Mouse (Mus musculus) kidney, postnatal 25 days (tissue): ENCODE results near the gene Prkch.
"Not testable (repeated sequence)": the region's sequence is repeated elsewhere in the genome, so short reads cannot be mapped to it uniquely, and the experiment has no call there.

Experiments
- DNase-seq, 2 experiments: peaks; one replicate each; pipeline ENCODE4 v3.0.0; 2021; ENCODE audit warnings: mixed read lengths in 2 of 2

The Prkch gene

GRCm38 (mm10) chr12:73584610-73585240 lies at the start of gene Prkch:
Gene Prkch (plus strand): TSS chr12:73584796.
- DNase-seq, result peak; percentile 87 to 93

- DNase-seq, result peak; percentile 60 to 63
Measured at GRCm38 (mm10) chr12:73537499-73538138, 47.0 kb upstream of the Prkch start.

- not testable (repeated sequence) for DNase-seq
Measured at GRCm38 (mm10) chr12:73538139-73538508, 46.5 kb upstream of the Prkch start.

GRCm38 (mm10) chr12:73539151-73539550 lies 45.4 kb upstream of the Prkch start:
- DNase-seq, result no peak

- no peak for DNase-seq
Measured at GRCm38 (mm10) chr12:73540402-73540801, 44.2 kb upstream of the Prkch start.

GRCm38 (mm10) chr12:73543191-73543590 lies 41.4 kb upstream of the Prkch start:
- DNase-seq, result no peak

- no peak for DNase-seq
Measured at GRCm38 (mm10) chr12:73544736-73545671, 39.6 kb upstream of the Prkch start.

GRCm38 (mm10) chr12:73545672-73546085 lies 38.9 kb upstream of the Prkch start:
- peak; percentile 48 to 65 for DNase-seq

GRCm38 (mm10) chr12:73546086-73546711 lies 38.4 kb upstream of the Prkch start, which contains the start of gene Tmem30b:
Gene Tmem30b (minus strand): TSS chr12:73546392.
- DNase-seq, result peak; percentile 72 to 90

- DNase-seq, result no peak
Measured at GRCm38 (mm10) chr12:73547646-73548045, 37.0 kb upstream of the Prkch start.

GRCm38 (mm10) chr12:73548259-73548658 lies 36.3 kb upstream of the Prkch start:
- DNase-seq, result no peak

GRCm38 (mm10) chr12:73554155-73554554 lies 30.4 kb upstream of the Prkch start:
- peak; percentile 67 to 80 for DNase-seq

GRCm38 (mm10) chr12:73558525-73559195 lies 25.9 kb upstream of the Prkch start:
- no peak for DNase-seq

GRCm38 (mm10) chr12:73560091-73560490 lies 24.5 kb upstream of the Prkch start:
- DNase-seq, result peak in 1 of 2 experiments; percentile 39

GRCm38 (mm10) chr12:73563122-73563521 lies 21.5 kb upstream of the Prkch start:
- DNase-seq, result not testable (repeated sequence)

- DNase-seq, result no peak
Measured at GRCm38 (mm10) chr12:73564176-73564575, 20.4 kb upstream of the Prkch start.

- no peak for DNase-seq
Measured at GRCm38 (mm10) chr12:73564795-73565619, 19.6 kb upstream of the Prkch start.

GRCm38 (mm10) chr12:73565620-73565969 lies 19.0 kb upstream of the Prkch start:
- no peak for DNase-seq

- peak; percentile 27 to 45 for DNase-seq
Measured at GRCm38 (mm10) chr12:73574632-73575031, 10.0 kb upstream of the Prkch start.

- no peak for DNase-seq
Measured at GRCm38 (mm10) chr12:73578141-73578540, 6.5 kb upstream of the Prkch start.

GRCm38 (mm10) chr12:73580811-73581210 lies 3.8 kb upstream of the Prkch start:
- DNase-seq, result no peak
